ENCODE assay signal across 29 mouse cellular contexts in the genomic region with DNA sequence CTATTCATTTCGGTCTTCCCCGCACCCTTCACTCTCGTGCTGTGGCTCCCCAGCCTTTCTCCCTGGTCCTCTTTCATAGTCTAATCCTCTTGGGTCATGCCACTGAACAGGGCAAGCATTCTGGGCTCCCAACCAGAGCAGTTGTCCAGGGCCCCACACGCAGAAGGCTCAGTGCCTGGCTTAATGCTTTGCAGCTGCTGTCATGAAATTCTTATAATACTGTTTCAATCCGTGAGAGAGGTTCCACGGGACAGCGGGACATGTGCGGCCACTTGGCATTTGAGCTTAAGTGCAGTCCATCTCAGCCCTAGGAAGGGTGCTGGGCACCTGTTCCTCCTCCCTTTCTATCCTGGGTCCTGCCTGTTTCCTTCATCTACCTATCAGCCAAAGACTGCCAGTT. TPM values are rescaled to one million over a fixed set of nuclear protein-coding genes. Genes with fewer than 3 reads are reported as not detected.
DNase-seq lines count a peak whose midpoint lies in the region; ATAC-seq and TF ChIP-seq lines count a peak whose summit lies in the region.
"Had no signal": no experiment of that assay in that cellular context is flagged by ENCODE, and none has a peak within 500 bp of the region (broad histone marks: within the 10 kb centered on the region; RNA-seq: fewer than 3 reads in every experiment).

No protein-coding gene starts in this region.

- H3K36me3 ChIP-seq in testis, adult 2 months (ENCODE audit: control insufficient read depth, insufficient read depth, low read length): no peaks in the 10 kb centered on the region
- no peaks in the 10 kb centered on the region for H3K36me3 ChIP-seq in hindbrain, embryonic 11.5 days (ENCODE audit: control insufficient read depth, insufficient read depth, low read length)
- H3K36me3 ChIP-seq: embryonic facial prominence, embryonic 13.5 days; heart, embryonic 13.5 days; hindbrain, embryonic 15.5 days; midbrain, embryonic 10.5 days; midbrain, embryonic 15.5 days had no signal

- no peak for TF ChIP-seq CTCF in testis, adult 2 months (IDR thresholded peaks at IDR 0.05; ENCODE audit: control insufficient read depth, insufficient read depth, insufficient replicate concordance, low read depth, low read length)

- H3K4me3 ChIP-seq in testis, adult 2 months (ENCODE audit: control insufficient read depth, low read depth, low read length): peak overlapping the region; percentile 71
- H3K4me3 ChIP-seq in hindbrain, embryonic 11.5 days (ENCODE audit: low read depth, low read length): no peak overlapping the region
- H3K4me3 ChIP-seq: embryonic facial prominence, embryonic 13.5 days; forebrain, embryonic 13.5 days; heart, adult 2 months; heart, embryonic 13.5 days; hindbrain, embryonic 15.5 days; midbrain, embryonic 10.5 days; midbrain, embryonic 15.5 days had no signal

- ATAC-seq in frontal cortex, adult (ENCODE audit: low TSS enrichment): 0 out of 2 replicates have a peak, but pooled peaks have one; percentile 27
- ATAC-seq in hindbrain, embryonic 11.5 days (ENCODE audit: low FRiP score): no peak
- ATAC-seq: forebrain, embryonic 13.5 days; intestine, embryonic 16.5 days; midbrain, embryonic 15.5 days; Patski had no signal

- no peak for DNase-seq in frontal cortex, postnatal 36 days (ENCODE audit: low spot score in 2 of 2)
- DNase-seq in testis, postnatal 10 days (ENCODE audit: low spot score): no peak
- DNase-seq in gastrocnemius, postnatal 25 days: peak; percentile 69
- peak; percentile 57 for DNase-seq in skeletal muscle tissue, adult 2 months (ENCODE audit: low read depth, low spot score)
- no peak for DNase-seq in hindbrain, embryonic 11.5 days (ENCODE audit: low spot score)
- DNase-seq in adrenal gland, postnatal 36 days: no peak
- DNase-seq: adrenal gland, postnatal 10 days; cerebellum, adult 11-12 months; cerebellum, adult 9-11 months; embryo, embryonic 11 days; heart, adult 2 months; heart, postnatal 10 days; kidney, adult 8-10 months; layer of hippocampus, postnatal 36 days; lung, embryonic 14.5 days; lung, postnatal 14 days had no signal

- H3K27me3 ChIP-seq in testis, adult 2 months (ENCODE audit: control insufficient read depth, insufficient read depth, low read length): no peaks in the 10 kb centered on the region
- no peaks in the 10 kb centered on the region for H3K27me3 ChIP-seq in hindbrain, embryonic 11.5 days (ENCODE audit: control insufficient read depth, insufficient read depth, low read length)
- H3K27me3 ChIP-seq: embryonic facial prominence, embryonic 13.5 days; forebrain, embryonic 13.5 days; heart, embryonic 13.5 days; hindbrain, embryonic 15.5 days; midbrain, embryonic 15.5 days had no signal

- no peaks in the 10 kb centered on the region; the same call in 1 of the 2 replicates for H3K4me1 ChIP-seq in testis, adult 2 months (ENCODE audit: control insufficient read depth, insufficient read depth, low read length)
- H3K4me1 ChIP-seq in hindbrain, embryonic 11.5 days (replicated peaks; ENCODE audit: control insufficient read depth, insufficient read depth, low read length): no peaks in the 10 kb centered on the region
- H3K4me1 ChIP-seq: forebrain, embryonic 13.5 days; heart, embryonic 13.5 days; hindbrain, embryonic 15.5 days; midbrain, embryonic 10.5 days; midbrain, embryonic 15.5 days had no signal

- no peak overlapping the region for H3K27ac ChIP-seq in testis, adult 2 months (ENCODE audit: control insufficient read depth, insufficient read depth, low read depth, low read length)
- no peak overlapping the region for H3K27ac ChIP-seq in hindbrain, embryonic 11.5 days (ENCODE audit: low read depth, low read length)
- H3K27ac ChIP-seq: embryonic facial prominence, embryonic 13.5 days; forebrain, embryonic 13.5 days; heart, adult 2 months; heart, embryonic 13.5 days; hindbrain, embryonic 15.5 days; kidney, postnatal 0 days; liver, embryonic 14.5 days; midbrain, embryonic 10.5 days; midbrain, embryonic 15.5 days; stomach, postnatal 0 days had no signal

- 92% methylated on average over 8 of the region's 8 CpGs for WGBS in hindbrain, embryonic 11.5 days

- H3K9me3 ChIP-seq in hindbrain, embryonic 11.5 days (ENCODE audit: control insufficient read depth, low read length): no peaks in the 10 kb centered on the region
- H3K9me3 ChIP-seq: embryonic facial prominence, embryonic 13.5 days; forebrain, embryonic 13.5 days; heart, embryonic 13.5 days; hindbrain, embryonic 15.5 days; midbrain, embryonic 10.5 days; midbrain, embryonic 15.5 days had no signal

- TF ChIP-seq POLR2A in testis, adult 2 months (IDR thresholded peaks at IDR 0.05; ENCODE audit: control insufficient read depth, low read depth, low read length): no peak

- no peak overlapping the region for H3K9ac ChIP-seq in hindbrain, embryonic 11.5 days (ENCODE audit: low read depth, low read length)
- H3K9ac ChIP-seq: embryonic facial prominence, embryonic 13.5 days; forebrain, embryonic 13.5 days; heart, embryonic 13.5 days; hindbrain, embryonic 15.5 days; liver, embryonic 14.5 days; lung, embryonic 14.5 days; midbrain, embryonic 15.5 days had no signal

- no peak overlapping the region for H3K4me2 ChIP-seq in hindbrain, embryonic 11.5 days (replicated peaks; ENCODE audit: low read depth, low read length)
- H3K4me2 ChIP-seq: embryonic facial prominence, embryonic 13.5 days; forebrain, embryonic 13.5 days; heart, embryonic 13.5 days; hindbrain, embryonic 15.5 days; lung, embryonic 14.5 days; midbrain, embryonic 15.5 days had no signal

RNA-seq across cellular contexts. Expression of a gene that starts 21.2 kb away (rescaled TPM):
- 3.7 and 5.9 TPM in 2 replicates for polyA plus RNA-seq in testis, adult 2 months (2012; rRNA removed)
- total RNA-seq in gastrocnemius, postnatal 25 days (2021): 10 to 100 TPM; 26.8 to 34.9 TPM
- polyA plus RNA-seq in hindbrain, embryonic 11.5 days (2014; fragmentation: Nextera tagmentation; extraction: Ambion mirVana): 18.5 and 26.8 TPM in 2 replicates
- 10 to 100 TPM; 25.6 to 29.1 TPM for total RNA-seq in adrenal gland, postnatal 36 days (2021)

Comparison
In these comparisons a context has a peak if more than half of its experiments do, and no peak if none do; other contexts are left out.
1. DNase-seq: peak in gastrocnemius, postnatal 25 days (single experiment) and skeletal muscle tissue, adult 2 months (single experiment); none in frontal cortex, postnatal 36 days (0 of 2), testis, postnatal 10 days (single experiment), hindbrain, embryonic 11.5 days (single experiment) and adrenal gland, postnatal 36 days (0 of 2).